Mouse (Mus musculus): ENCODE data around the gene Orai3.

GRCm38 (mm10) chr7:127776426-127776825 is 6.8 kb downstream of the Orai3 start, which contains the start of gene Setd1a:
- TF ChIP-seq POLR2A (IDR thresholded peaks at IDR 0.05; ENCODE audit: borderline replicate concordance, low read depth, low read length): no peak
- TF ChIP-seq CTCF (IDR thresholded peaks at IDR 0.05; ENCODE audit: low read depth, low read length): no peak
